10 mouse cellular contexts compared by ENCODE assay signal in the genomic region with DNA sequence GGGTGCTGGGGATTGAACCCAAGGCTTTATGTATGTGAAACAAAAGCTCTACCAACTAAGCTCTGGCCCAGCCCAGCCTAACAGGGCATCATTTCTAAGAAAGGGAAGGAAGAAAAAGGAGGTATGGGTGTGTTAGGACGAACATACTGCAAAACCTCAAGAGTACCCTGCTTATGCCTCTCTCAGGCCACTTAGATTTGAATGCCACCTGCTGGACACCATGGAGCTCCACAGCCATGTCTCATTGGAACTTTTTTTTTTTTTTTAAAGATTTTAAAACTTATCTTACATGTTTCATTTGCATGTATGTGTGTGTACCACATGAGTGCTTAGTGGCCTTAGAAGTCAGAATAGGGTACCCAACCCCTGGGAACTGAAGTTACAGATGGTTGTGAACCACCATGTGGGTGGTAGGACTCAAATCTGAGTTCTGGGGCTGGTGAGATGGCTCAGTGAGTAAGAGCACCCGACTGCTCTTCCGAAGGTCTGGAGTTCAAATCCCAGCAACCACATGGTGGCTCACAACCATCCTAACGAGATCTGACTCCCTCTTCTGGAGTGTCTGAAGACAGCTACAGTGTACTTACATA. TPM values are rescaled to one million over a fixed set of nuclear protein-coding genes. Genes with fewer than 3 reads are reported as not detected.
DNase-seq lines count a peak whose midpoint lies in the region; ATAC-seq and TF ChIP-seq lines count a peak whose summit lies in the region.
"Had no signal": no experiment of that assay in that cellular context is flagged by ENCODE, and none has a peak within 500 bp of the region (broad histone marks: within the 10 kb centered on the region; RNA-seq: fewer than 3 reads in every experiment).

No protein-coding gene starts in this region.

- no peaks in the 10 kb centered on the region for H3K27me3 ChIP-seq in kidney, adult 2 months (replicated peaks; ENCODE audit: control insufficient read depth, insufficient read depth, low read length)
- H3K27me3 ChIP-seq in kidney, embryonic 15.5 days: no peaks in the 10 kb centered on the region
- H3K27me3 ChIP-seq in CH12.LX (replicated peaks): no peaks in the 10 kb centered on the region

- no peak for TF ChIP-seq EP300 in CH12.LX (IDR thresholded peaks at IDR 0.05; ENCODE audit: low read length)

- no peaks in the 10 kb centered on the region for H3K9me3 ChIP-seq in kidney, embryonic 15.5 days (replicated peaks)
- H3K9me3 ChIP-seq in CH12.LX (replicated peaks; ENCODE audit: low read length): no peaks in the 10 kb centered on the region

- no peaks in the 10 kb centered on the region for H3K79me2 ChIP-seq in CH12.LX (replicated peaks; ENCODE audit: control insufficient read depth, extremely low read depth, insufficient read depth, poor library complexity, severe bottlenecking)

- no peak overlapping the region for H3K9ac ChIP-seq in kidney, embryonic 15.5 days
- no peak overlapping the region for H3K9ac ChIP-seq in CH12.LX (ENCODE audit: insufficient read depth, low read depth)

- no peak overlapping the region for H3K4me2 ChIP-seq in kidney, embryonic 15.5 days
- H3K4me2 ChIP-seq in CH12.LX (ENCODE audit: insufficient read depth, low read depth, poor library complexity, severe bottlenecking): no peak overlapping the region

- TF ChIP-seq RAD21 in CH12.LX (IDR thresholded peaks at IDR 0.05; ENCODE audit: low read depth, low read length): peak; percentile 90

- no peak overlapping the region for H3K4me3 ChIP-seq in kidney, adult 2 months (ENCODE audit: insufficient read depth, low read depth, low read length)
- H3K4me3 ChIP-seq in kidney, embryonic 15.5 days (replicated peaks): no peak overlapping the region
- H3K4me3 ChIP-seq in CH12.LX (replicated peaks in 1 of 3; ENCODE audit: low read depth in 2 of 3, low read length in 2 of 3, poor library complexity in 1 of 3): no peak overlapping the region

- no peaks in the 10 kb centered on the region for H3K4me1 ChIP-seq in kidney, adult 2 months (ENCODE audit: control insufficient read depth, insufficient read depth, low read length)
- H3K4me1 ChIP-seq in kidney, embryonic 15.5 days: peaks cover 3% of the 10 kb centered on the region
- H3K4me1 ChIP-seq in CH12.LX (ENCODE audit: control insufficient read depth in 1 of 2, insufficient read depth in 2 of 2): no peaks in the 10 kb centered on the region

- no peaks in the 10 kb centered on the region for H3K36me3 ChIP-seq in kidney, adult 2 months (ENCODE audit: control insufficient read depth, insufficient read depth, low read length)
- H3K36me3 ChIP-seq in kidney, embryonic 15.5 days: no peaks in the 10 kb centered on the region
- no peaks in the 10 kb centered on the region for H3K36me3 ChIP-seq in CH12.LX (replicated peaks in 1 of 2; ENCODE audit: control insufficient read depth in 1 of 2, insufficient read depth in 1 of 2, low read length in 1 of 2)

- in situ Hi-C loops in CH12.LX (cut with MboI; ENCODE audit: low pct_ligation_motif_present, low pct_unique_long_range_greater_than_20kb, low sequenced_read_pairs): loop anchor here (5.0 kb wide), 2 partner anchors 36 to 39 kb away; no protein-coding TSS in a partner anchor

- WGBS in kidney, adult 2 months: 44% methylated on average over 4 of the region's 4 CpGs
- WGBS in kidney, embryonic 15.5 days: 50% methylated on average over 4 of the region's 4 CpGs

- TF ChIP-seq POLR2A in kidney, adult 2 months (IDR thresholded peaks at IDR 0.05; ENCODE audit: low read depth, low read length): no peak
- TF ChIP-seq POLR2A in CH12.LX (IDR thresholded peaks at IDR 0.05; ENCODE audit: low read depth, low read length): no peak

- dilution Hi-C loops in CH12.LX (cut with MboI; ENCODE audit: extremely low pct_ligation_motif_present, extremely low pct_unique_long_range_greater_than_20kb, low sequenced_read_pairs): no loop called here

- peak; percentile 62 for TF ChIP-seq CTCF in kidney, adult 2 months (conservative IDR thresholded peaks at IDR 0.05; ENCODE audit: insufficient read depth, insufficient read length, low read depth, low read length)
- TF ChIP-seq CTCF in CH12.LX (conservative IDR thresholded peaks at IDR 0.05 in 1 of 2, IDR thresholded peaks at IDR 0.05 in 1 of 2; ENCODE audit: low read depth in 2 of 2, low read length in 2 of 2): peak; percentile 33 to 95; a peak in 3 of 4 replicates

- DNase-seq in kidney, adult 2 months: peak; percentile 35
- DNase-seq in CH12.LX (ENCODE audit: extremely low read depth) (peak; percentile 73), MN1 (ENCODE audit: low spot score) (peak; percentile 77)
- DNase-seq in lung, postnatal 10 days: peak; percentile 50
- DNase-seq in urinary bladder, postnatal 25 days (ENCODE audit: low spot score): no peak

- no peak overlapping the region for H3K27ac ChIP-seq in kidney, adult 2 months (ENCODE audit: insufficient read depth, low read depth, low read length)
- H3K27ac ChIP-seq in kidney, embryonic 15.5 days: no peak overlapping the region
- H3K27ac ChIP-seq in CH12.LX (ENCODE audit: insufficient read depth, low read depth): no peak overlapping the region

- ATAC-seq in kidney, embryonic 15.5 days (replicated peaks; ENCODE audit: low FRiP score): no peak
- ATAC-seq in activated CD4-positive, CD25-positive, alpha-beta regulatory T cell, adult 4 months: no peak
- ATAC-seq: forebrain, embryonic 14.5 days had no signal

TF ChIP-seq in CH12.LX, 34 proteins besides CTCF, POLR2A, EP300 and RAD21:
- TF ChIP-seq SMC3 (IDR thresholded peaks at IDR 0.05; ENCODE audit: low read depth, low read length): peak; percentile 94
- no peak for TF ChIP-seq UBTF (IDR thresholded peaks at IDR 0.05; ENCODE audit: low read depth, low read length)
- TF ChIP-seq ZNF384 (IDR thresholded peaks at IDR 0.05; ENCODE audit: low read depth, low read length): peak; percentile 99
- TF ChIP-seq ZC3H11A (IDR thresholded peaks at IDR 0.05; ENCODE audit: low read depth, low read length): peak; percentile 38
- TF ChIP-seq TBP (conservative IDR thresholded peaks at IDR 0.05; ENCODE audit: low read depth, low read length): peak; percentile 82

RNA-seq across cellular contexts. Expression of a gene that starts 22.1 kb away (rescaled TPM):
- 9.3 and 9.7 TPM in 2 replicates for polyA plus RNA-seq in kidney, adult 2 months (2012; rRNA removed)
- polyA plus RNA-seq in kidney, embryonic 15.5 days (2015; fragmentation: Nextera tagmentation; extraction: Ambion mirVana): 32.8 and 41.3 TPM in 2 replicates
- total RNA-seq in CH12.LX (2012; rRNA removed) (0.17 and 0.21 TPM in 2 replicates), CH12.LX (2014; rRNA removed) (0.07 and 0.28 TPM in 2 replicates)
- 1.6 and 1.8 TPM in 2 replicates for polyA plus RNA-seq in CH12.LX (2012; ENCODE audit: insufficient read length, low read depth)
- polyA plus RNA-seq in activated CD4-positive, CD25-positive, alpha-beta regulatory T cell, adult 4 months (2017; shearing (Covaris generic)): 1 to 10 TPM; 1.3 to 2.2 TPM

RNA-seq across cellular contexts. Expression of a gene that starts 41.6 kb away (rescaled TPM):
- polyA plus RNA-seq in kidney, adult 2 months (2012; rRNA removed): 0.23 TPM in 1 of 2 replicates, not detected in the other
- polyA plus RNA-seq in kidney, embryonic 15.5 days (2015; fragmentation: Nextera tagmentation; extraction: Ambion mirVana): not detected in 2 replicates
- total RNA-seq in CH12.LX (2012; rRNA removed) (0.21 TPM in 1 of 2 replicates, not detected in the other), CH12.LX (2014; rRNA removed) (not detected in 2 replicates)
- not detected in 2 replicates for polyA plus RNA-seq in CH12.LX (2012; ENCODE audit: insufficient read length, low read depth)
- polyA plus RNA-seq in activated CD4-positive, CD25-positive, alpha-beta regulatory T cell, adult 4 months (2017; shearing (Covaris generic)): not detected
- polyA plus RNA-seq: forebrain, embryonic 14.5 days; stomach, embryonic 14.5 days had no signal

RNA-seq across cellular contexts. Expression of a gene that starts 48.8 kb away (rescaled TPM):
- 5.2 and 6.1 TPM in 2 replicates for polyA plus RNA-seq in kidney, adult 2 months (2012; rRNA removed)
- 12.5 and 14.4 TPM in 2 replicates for polyA plus RNA-seq in kidney, embryonic 15.5 days (2015; fragmentation: Nextera tagmentation; extraction: Ambion mirVana)
- total RNA-seq in CH12.LX (2012; rRNA removed): 2.7 and 3.1 TPM in 2 replicates
- 1.0 and 1.2 TPM in 2 replicates for total RNA-seq in CH12.LX (2014; rRNA removed)
- 45.2 and 59.9 TPM in 2 replicates for polyA plus RNA-seq in CH12.LX (2012; ENCODE audit: insufficient read length, low read depth)
- polyA plus RNA-seq in activated CD4-positive, CD25-positive, alpha-beta regulatory T cell, adult 4 months (2017; shearing (Covaris generic)): not detected

RNA-seq across cellular contexts. Expression of a gene that starts 59.6 kb away (rescaled TPM):
- polyA plus RNA-seq in kidney, adult 2 months (2012; rRNA removed): not detected in 2 replicates
- not detected in 2 replicates for polyA plus RNA-seq in kidney, embryonic 15.5 days (2015; fragmentation: Nextera tagmentation; extraction: Ambion mirVana)
- total RNA-seq in CH12.LX (2012; rRNA removed) (not detected in 2 replicates), CH12.LX (2014; rRNA removed) (not detected in 2 replicates)
- not detected in 2 replicates for polyA plus RNA-seq in CH12.LX (2012; ENCODE audit: insufficient read length, low read depth)
- not detected for polyA plus RNA-seq in activated CD4-positive, CD25-positive, alpha-beta regulatory T cell, adult 4 months (2017; shearing (Covaris generic))
- polyA plus RNA-seq: forebrain, embryonic 14.5 days; large intestine, adult 2 months; stomach, embryonic 14.5 days had no signal
